Mouse (Mus musculus) MEL (cell line): ENCODE measurements around the gene Cabp2. TPM values are rescaled to one million over a fixed set of nuclear protein-coding genes. Genes with fewer than 3 reads are reported as not detected.

Experiments
- DNase-seq: peaks from one replicate; pipeline ENCODE4 v3.0.0; 2011; ENCODE audit warnings: low read depth, low spot score
- H3K27ac ChIP-seq: 2 replicates; pipeline ENCODE4 v1.5.1; 2012; ENCODE audit warnings: low read depth, mild to moderate bottlenecking, control low read depth, low read length, moderate library complexity; ENCODE audit not compliant: control insufficient read depth
- H3K27me3 ChIP-seq, 2 experiments: fragments of 150-350 bp in 1 of 2; sonication (generic) in 1 of 2; 2 replicates each; pipeline ENCODE4 v1.6.1; 2012; ENCODE audit warnings: low read length in 2 of 2, mild to moderate bottlenecking in 2 of 2, improper control_type of control experiment in 1 of 2, moderate library complexity in 1 of 2; ENCODE audit not compliant: insufficient read depth in 2 of 2, control insufficient read depth in 1 of 2
- H3K36me3 ChIP-seq, 2 experiments: 2 replicates each; pipeline ENCODE4 v1.6.1; 2012 to 2014; ENCODE audit warnings: low read length in 2 of 2, improper control_type of control experiment in 1 of 2, inconsistent platforms in 1 of 2, mild to moderate bottlenecking in 1 of 2; ENCODE audit not compliant: insufficient read depth in 2 of 2, control insufficient read depth in 1 of 2
- H3K4me1 ChIP-seq, 2 experiments: fragments of 150-350 bp in 1 of 2; sonication (generic) in 1 of 2; 2 replicates each; pipeline ENCODE4 v1.6.1; 2012; ENCODE audit warnings: low read length in 2 of 2, improper control_type of control experiment in 1 of 2, mild to moderate bottlenecking in 1 of 2; ENCODE audit not compliant: insufficient read depth in 2 of 2, control insufficient read depth in 1 of 2
- H3K4me3 ChIP-seq, 2 experiments: fragments of 150-350 bp in 1 of 2; sonication (generic) in 1 of 2; 2 replicates each; pipeline ENCODE4 v1.5.1; 2012; ENCODE audit warnings: low read depth in 2 of 2, low read length in 2 of 2, mild to moderate bottlenecking in 2 of 2, moderate library complexity in 2 of 2, control low read depth in 1 of 2, improper control_type of control experiment in 1 of 2; ENCODE audit not compliant: control insufficient read depth in 1 of 2, insufficient read depth in 1 of 2
- H3K79me2 ChIP-seq: 2 replicates; pipeline ENCODE4 v1.6.1; 2012; ENCODE audit warnings: mild to moderate bottlenecking, low read length, moderate library complexity; ENCODE audit not compliant: control insufficient read depth, poor library complexity, insufficient read depth
- H3K9ac ChIP-seq: 2 replicates; pipeline ENCODE4 v1.6.1; 2012; ENCODE audit warnings: low read depth, mild to moderate bottlenecking, control low read depth, low read length, moderate library complexity; ENCODE audit not compliant: control insufficient read depth, poor library complexity, severe bottlenecking
- H3K9me3 ChIP-seq: fragments of 150-350 bp; sonication (generic); replicated peaks from 2 replicates; pipeline ENCODE4 v1.6.1; 2012; ENCODE audit warnings: mild to moderate bottlenecking, low read length, improper control_type of control experiment, moderate library complexity; ENCODE audit not compliant: insufficient read depth
- BHLHE40 ChIP-seq: IDR thresholded peaks from 2 replicates; pipeline ENCODE4 v1.6.1; 2012; ENCODE audit warnings: low read depth, mild to moderate bottlenecking, inconsistent platforms, low read length, improper control_type of control experiment, borderline replicate concordance
- CHD1 ChIP-seq: IDR thresholded peaks from 2 replicates; pipeline ENCODE4 v1.6.1; 2012; ENCODE audit warnings: low read depth, mild to moderate bottlenecking, inconsistent platforms, low read length, improper control_type of control experiment
- CTCF ChIP-seq, 3 experiments: IDR thresholded peaks in 2 of 3; conservative IDR thresholded peaks in 1 of 3; 2 replicates each; pipeline ENCODE4 v1.5.1; 2011 to 2012; ENCODE audit warnings: low read length in 3 of 3, low read depth in 2 of 3, mild to moderate bottlenecking in 2 of 3, improper control_type of control experiment in 1 of 3, inconsistent platforms in 1 of 3, mixed read lengths in 1 of 3, moderate library complexity in 1 of 3; ENCODE audit not compliant: control insufficient read depth in 1 of 3, insufficient read depth in 1 of 3, poor library complexity in 1 of 3, severe bottlenecking in 1 of 3
- E2F4 ChIP-seq: IDR thresholded peaks from 2 replicates; pipeline ENCODE4 v1.6.1; 2011; ENCODE audit warnings: low read depth, low read length, improper control_type of control experiment, borderline replicate concordance
- ELF1 ChIP-seq: IDR thresholded peaks from 2 replicates; pipeline ENCODE4 v1.6.1; 2014; ENCODE audit warnings: low read depth, mild to moderate bottlenecking, inconsistent platforms, low read length, improper control_type of control experiment, moderate library complexity
- KAT2A ChIP-seq: conservative IDR thresholded peaks from 2 replicates; pipeline ENCODE4 v1.6.1; 2012; ENCODE audit warnings: low read depth, low read length, improper control_type of control experiment, inconsistent platforms
- MAX ChIP-seq: IDR thresholded peaks from 2 replicates; pipeline ENCODE4 v1.6.1; 2011; ENCODE audit warnings: low read length, improper control_type of control experiment
- MEF2A ChIP-seq: IDR thresholded peaks from 2 replicates; pipeline ENCODE4 v1.6.1; 2014; ENCODE audit warnings: low read depth, mild to moderate bottlenecking, inconsistent platforms, low read length, improper control_type of control experiment; ENCODE audit not compliant: poor library complexity, insufficient replicate concordance, severe bottlenecking; ENCODE audit errors: extremely low read depth
- MXI1 ChIP-seq: IDR thresholded peaks from 2 replicates; pipeline ENCODE4 v1.6.1; 2011; ENCODE audit warnings: mild to moderate bottlenecking, low read depth, low read length, improper control_type of control experiment
- MYB ChIP-seq: IDR thresholded peaks from 2 replicates; pipeline ENCODE4 v1.6.1; 2011; ENCODE audit warnings: mild to moderate bottlenecking, low read depth, low read length, improper control_type of control experiment
- NELFE ChIP-seq: IDR thresholded peaks from 2 replicates; pipeline ENCODE4 v1.6.1; 2011; ENCODE audit warnings: low read depth, low read length, improper control_type of control experiment
- NRF1 ChIP-seq: IDR thresholded peaks from 2 replicates; pipeline ENCODE4 v1.6.1; 2014; ENCODE audit warnings: low read depth, mild to moderate bottlenecking, inconsistent platforms, low read length, improper control_type of control experiment, moderate library complexity; ENCODE audit not compliant: poor library complexity, insufficient read depth, severe bottlenecking
- POLR2AphosphoS5 ChIP-seq: IDR thresholded peaks from 2 replicates; pipeline ENCODE4 v1.6.1; 2012; ENCODE audit warnings: low read depth, borderline replicate concordance, mild to moderate bottlenecking, inconsistent platforms, low read length, moderate library complexity, mixed read lengths
- TAL1 ChIP-seq: IDR thresholded peaks from 2 replicates; pipeline ENCODE4 v1.6.1; 2012; ENCODE audit warnings: mild to moderate bottlenecking, inconsistent platforms, low read length, moderate library complexity, mixed read lengths
- TCF12 ChIP-seq: IDR thresholded peaks from 2 replicates; pipeline ENCODE4 v1.6.1; 2014; ENCODE audit warnings: low read depth, mild to moderate bottlenecking, inconsistent platforms, low read length, improper control_type of control experiment, moderate library complexity
- USF1 ChIP-seq: IDR thresholded peaks from 2 replicates; pipeline ENCODE4 v1.6.1; 2014; ENCODE audit warnings: low read depth, mild to moderate bottlenecking, inconsistent platforms, low read length, improper control_type of control experiment, moderate library complexity
- ZC3H11A ChIP-seq: IDR thresholded peaks from 2 replicates; pipeline ENCODE4 v1.6.1; 2012; ENCODE audit warnings: low read depth, mild to moderate bottlenecking, inconsistent platforms, low read length, improper control_type of control experiment
- ZKSCAN1 ChIP-seq: IDR thresholded peaks from 2 replicates; pipeline ENCODE4 v1.6.1; 2012; ENCODE audit warnings: low read depth, mild to moderate bottlenecking, inconsistent platforms, low read length, improper control_type of control experiment, moderate library complexity
- ZNF384 ChIP-seq: IDR thresholded peaks from 2 replicates; pipeline ENCODE4 v1.6.1; 2012; ENCODE audit warnings: low read depth, mild to moderate bottlenecking, inconsistent platforms, low read length, improper control_type of control experiment
- polyA plus RNA-seq, 2 experiments: library from polyadenylated mRNA; stranded (reverse) in 1 of 2; unstranded in 1 of 2; fragments of >175 nt in 1 of 2; fragments of >200 nt in 1 of 2; gene quantifications; 2 replicates each; pipeline versions ENCODE4 v1.2.1 to v1.2.4; 2012; ENCODE audit warnings: low replicate concordance in 2 of 2, low read depth in 1 of 2; ENCODE audit not compliant: insufficient read length in 2 of 2, insufficient read depth in 1 of 2, missing spikeins in 1 of 2
- total RNA-seq: library from RNA; depleted of rRNA; stranded (reverse); fragments of 300-350 nt; gene quantifications from 2 replicates; pipeline ENCODE4 v1.2.3, GENCODE M21; 2012

Gene Cabp2
- total and polyA plus RNA-seq, 3 experiments: 0.14 TPM; not detected in 2

DNA sequence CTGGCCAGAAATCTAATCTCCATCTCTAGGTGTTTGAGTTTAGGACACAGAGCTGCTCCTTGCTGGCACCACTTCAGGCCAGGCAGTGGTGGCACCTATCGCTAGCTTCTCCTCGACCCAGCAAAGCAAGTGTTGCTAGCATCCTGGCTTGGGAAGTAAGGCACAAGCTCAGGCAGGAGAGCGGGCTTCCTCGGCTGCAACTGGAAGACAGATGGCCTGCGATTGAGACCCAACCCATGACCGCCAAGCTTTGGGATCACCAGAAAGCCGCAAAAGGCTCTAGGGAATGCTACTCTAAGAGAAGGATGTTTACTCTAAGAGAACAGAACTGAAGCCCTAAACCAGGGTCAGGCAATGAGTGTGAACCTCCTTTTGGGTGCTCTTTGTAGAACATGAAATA is 48.1 kb downstream of the Cabp2 start:
- H3K9me3 ChIP-seq: no peaks in the 10 kb centered on the region
- peaks cover 4% of the 10 kb centered on the region; the same call in 1 of the 2 replicates for H3K79me2 ChIP-seq
- TF ChIP-seq NRF1 (no peak), MEF2A (no peak), MAX (no peak), TAL1 (no peak), NELFE (no peak), ZNF384 (no peak), TCF12 (no peak), MXI1 (no peak), POLR2AphosphoS5 (no peak), CTCF (IDR thresholded peaks at IDR 0.05 in 2 of 3, conservative IDR thresholded peaks at IDR 0.05 in 1 of 3; ENCODE audit: control insufficient read depth in 1 of 3, insufficient read depth in 1 of 3, low read depth in 2 of 3, low read length in 3 of 3, poor library complexity in 1 of 3, severe bottlenecking in 1 of 3) (no peak), ZKSCAN1 (no peak), ZC3H11A (no peak), BHLHE40 (no peak)
- no peak overlapping the region for H3K4me3 ChIP-seq
- DNase-seq: no peak
- no peaks in the 10 kb centered on the region for H3K27me3 ChIP-seq
- peaks cover 2 to 6% of the 10 kb centered on the region in 2 experiments for H3K4me1 ChIP-seq
- H3K9ac ChIP-seq: no peak overlapping the region
- H3K27ac ChIP-seq: no peak overlapping the region
- peaks cover 0 to 11% of the 10 kb centered on the region in 2 experiments; a peak in 2 of 4 replicates for H3K36me3 ChIP-seq

DNA sequence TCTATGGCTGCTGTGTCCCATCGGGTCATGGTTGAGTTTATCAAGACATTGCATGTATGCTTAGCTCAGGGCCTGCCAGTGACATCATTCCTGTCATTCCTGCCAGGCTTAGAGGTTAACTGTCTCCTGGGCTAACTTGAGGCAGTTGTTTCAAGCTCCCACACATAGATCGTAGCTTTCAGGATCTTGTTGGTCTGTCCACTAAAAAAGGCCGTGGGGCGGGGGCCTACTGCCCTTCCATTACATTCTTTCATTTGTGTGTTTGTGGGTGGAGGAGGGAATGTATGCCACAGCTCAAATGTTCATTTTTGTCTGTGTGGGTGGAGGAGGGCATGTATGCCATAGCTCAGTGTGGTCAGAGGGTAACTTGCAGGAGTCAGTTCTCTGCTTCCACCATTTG is 48.7 kb downstream of the Cabp2 start:
- TF ChIP-seq MYB (no peak), USF1 (no peak), KAT2A (no peak), ELF1 (no peak), E2F4 (no peak), TCF12 (no peak), CHD1 (no peak)
- Histone ChIP-seq H3K9me3 (no peaks in the 10 kb centered on the region), H3K36me3 (peaks cover 0 to 4% of the 10 kb centered on the region in 2 experiments; a peak in 2 of 4 replicates), H3K79me2 (peaks cover 4% of the 10 kb centered on the region; the same call in 1 of the 2 replicates), H3K4me3 (no peak overlapping the region), H3K27me3 (no peaks in the 10 kb centered on the region), H3K27ac (no peak overlapping the region), H3K4me1 (peaks cover 0 to under 1% of the 10 kb centered on the region in 2 experiments; a peak in 3 of 4 replicates), H3K9ac (no peak overlapping the region)
- DNase-seq: no peak
